In the genomic region with DNA sequence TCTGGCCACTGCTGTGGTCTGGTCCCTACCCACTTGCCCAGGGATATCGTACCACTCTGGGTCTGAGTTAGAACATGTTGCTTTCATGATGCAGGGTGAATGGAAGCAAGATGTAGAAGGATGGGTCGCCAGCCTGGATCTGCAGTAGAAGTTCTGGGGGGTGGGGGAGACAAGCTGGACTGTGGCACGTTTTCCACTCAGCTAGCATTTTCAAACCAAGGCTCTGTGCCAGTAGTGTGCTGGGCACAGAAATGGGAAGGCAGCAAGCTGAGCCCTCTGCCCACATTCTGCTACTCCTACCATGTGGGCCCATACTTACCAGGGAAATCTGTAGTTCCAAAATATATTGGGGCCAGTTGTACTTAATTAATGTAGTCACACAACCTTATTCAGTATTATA, we compare ENCODE assay signal across 13 mouse cellular contexts.
"Had no signal": no experiment of that assay in that cellular context is flagged by ENCODE, and none has a peak within 500 bp of the region (broad histone marks: within the 10 kb centered on the region; RNA-seq: fewer than 3 reads in every experiment).

No protein-coding gene starts in this region.

- DNase-seq: lung, adult 18-20 months; lung, embryonic 14.5 days; lung, postnatal 10 days; lung, postnatal 4 days; midbrain, embryonic 14.5 days; retina, postnatal 1 day; right cerebral cortex, adult 18-20 months; right cerebral cortex, postnatal 25 days; right cerebral cortex, postnatal 4 days; spleen, adult 18-20 months; thymus, adult 18-20 months; thymus, postnatal 14 days; thymus, postnatal 36 days had no signal
